Mouse (Mus musculus) hematopoietic stem cell, adult 5-6 weeks (primary cell): ENCODE results near the gene Pdcd6ip. TPM values are rescaled to one million over a fixed set of nuclear protein-coding genes. Genes with fewer than 3 reads are reported as not detected.
"Not testable (repeated sequence)": the region's sequence is repeated elsewhere in the genome, so short reads cannot be mapped to it uniquely, and the experiment has no call there.

Experiments
- ATAC-seq, 2 experiments: fragments of 125-278 bp in 1 of 2; replicated peaks in 1 of 2; 2 replicates each; pipeline ENCODE4 v1.8.0; 2016 to 2017; ENCODE audit warnings: inconsistent platforms in 2 of 2, mild to moderate bottlenecking in 2 of 2, moderate number of reproducible peaks in 2 of 2, low read depth in 1 of 2, moderate TSS enrichment in 1 of 2; ENCODE audit not compliant: low FRiP score in 2 of 2, poor library complexity in 2 of 2, severe bottlenecking in 2 of 2, insufficient read depth in 1 of 2, low TSS enrichment in 1 of 2
- total RNA-seq: library from RNA; stranded (forward); fragments of 172-1452, 232-1000 nt; gene quantifications from 2 replicates; pipeline ENCODE4 v1.2.3, GENCODE M21; 2017

The Pdcd6ip gene
- total RNA-seq, 1 experiment from 2014 or later: 45.4 TPM

- peak in 1 of 2 experiments; percentile 23; a peak in 1 of 4 replicates for ATAC-seq
Measured at GRCm38 (mm10) chr9:113708361-113709280, 562 bp upstream of the Pdcd6ip start.

GRCm38 (mm10) chr9:113706841-113707240, 1.2 kb downstream of the Pdcd6ip start:
- 0 out of 4 replicates have a peak, but pooled peaks of 1 of the 2 experiments have one; percentile 29 for ATAC-seq

GRCm38 (mm10) chr9:113706108-113706507, 2.0 kb downstream of the Pdcd6ip start:
- ATAC-seq: 0 out of 4 replicates have a peak, but pooled peaks have one; percentile 15 to 30

- no peak for ATAC-seq
Measured at GRCm38 (mm10) chr9:113701441-113702160, 6.5 kb downstream of the Pdcd6ip start.

DNA sequence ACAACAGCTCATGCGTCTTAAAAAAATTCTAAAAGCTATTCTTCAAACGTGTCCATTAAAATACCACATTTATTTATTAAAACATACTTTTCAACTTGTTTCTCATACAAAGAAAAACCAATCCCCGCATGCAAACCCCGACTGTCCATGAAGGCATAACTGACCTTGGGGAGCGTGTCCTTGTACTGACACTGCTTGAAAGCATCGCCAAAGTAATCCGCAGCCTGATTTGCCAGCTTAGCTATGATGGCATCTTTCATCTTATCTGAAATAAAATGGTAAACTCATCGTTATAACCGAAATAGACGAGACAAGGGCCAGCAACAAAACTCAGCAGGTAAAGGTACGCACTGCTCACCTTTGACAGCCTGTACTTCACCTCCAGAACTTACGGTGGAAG, 20.6 kb downstream of the Pdcd6ip start:
- no peak for ATAC-seq

DNA sequence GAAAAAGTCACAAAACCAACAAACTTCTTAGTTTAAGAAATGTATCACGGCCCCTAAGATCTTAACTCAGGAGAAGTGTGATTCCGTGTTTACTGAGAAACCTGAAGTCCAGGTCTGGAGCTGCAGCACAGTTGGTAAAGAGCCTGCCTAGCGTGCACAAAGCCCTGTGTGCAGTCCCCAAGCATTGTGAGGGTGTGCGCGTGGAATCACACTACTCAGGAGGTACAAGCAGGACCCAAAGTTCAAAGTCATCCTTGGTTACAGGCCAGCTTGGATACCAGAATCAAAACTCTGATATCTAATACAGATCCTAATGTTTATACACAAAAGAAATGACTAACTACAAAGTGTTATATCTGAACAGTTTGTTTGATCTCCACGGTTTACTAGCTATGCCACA, 34.3 kb downstream of the Pdcd6ip start:
- ATAC-seq: no peak

- no peak for ATAC-seq
Measured at GRCm38 (mm10) chr9:113672352-113672751, 35.7 kb downstream of the Pdcd6ip start.

GRCm38 (mm10) chr9:113670857-113671106, 37.3 kb downstream of the Pdcd6ip start:
- ATAC-seq: no peak

DNA sequence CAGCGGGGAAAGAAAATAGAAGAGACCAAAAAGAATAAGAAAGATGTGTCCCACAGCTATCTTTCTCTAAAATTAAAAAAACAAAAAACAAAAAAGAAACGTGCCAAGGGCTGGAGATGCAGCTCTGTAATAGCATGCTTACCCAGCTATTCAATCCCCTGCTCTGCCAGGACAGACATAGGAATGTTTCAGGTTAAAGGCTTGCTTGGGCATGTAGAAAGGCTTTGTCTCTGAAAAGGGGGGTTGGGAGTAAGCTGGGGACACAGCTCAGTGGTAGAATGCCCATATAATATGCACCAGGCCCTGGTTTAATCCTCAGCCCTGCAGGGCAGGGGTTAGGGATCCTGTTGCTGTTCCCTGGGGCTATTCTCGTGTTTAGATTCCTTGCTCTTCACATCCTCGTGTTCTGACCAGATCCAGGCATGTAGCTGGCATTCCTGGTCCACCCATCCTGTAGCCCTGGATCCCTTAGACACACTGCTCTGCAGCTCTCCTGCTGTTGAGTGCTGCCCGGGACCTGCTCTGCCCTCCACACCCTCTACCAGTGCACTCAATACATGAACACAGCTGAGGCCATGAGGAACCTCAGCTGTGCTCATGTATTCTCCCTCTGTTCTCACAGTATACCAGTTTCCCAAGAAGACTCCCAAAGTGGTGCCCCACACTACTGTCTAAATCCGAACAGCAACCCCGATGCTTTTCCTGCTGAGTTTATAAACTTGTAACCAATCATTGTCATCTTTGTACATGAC, 37.8 kb downstream of the Pdcd6ip start:
- ATAC-seq: no peak

- peak in 1 of 2 experiments; percentile 33; a peak in 1 of 4 replicates for ATAC-seq
Measured at GRCm38 (mm10) chr9:113663476-113663875, 44.6 kb downstream of the Pdcd6ip start.

DNA sequence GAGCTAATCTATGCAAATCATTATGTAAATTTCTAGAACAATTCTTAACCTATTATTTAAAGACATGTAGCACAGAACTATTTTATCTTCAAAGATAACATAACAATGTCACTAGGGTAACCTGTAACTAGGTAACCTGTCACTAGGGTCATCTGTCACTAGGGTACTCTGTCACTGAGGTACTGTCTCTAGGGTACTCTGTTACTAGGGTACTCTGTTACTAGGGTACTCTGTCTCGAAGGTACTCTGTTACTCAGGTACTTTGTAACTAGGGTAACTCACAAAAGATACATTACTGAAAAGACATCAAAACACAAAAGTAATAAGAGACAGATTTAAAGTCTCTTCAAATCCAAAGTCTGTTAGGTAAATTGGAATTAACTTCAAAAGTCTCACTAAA, 50.2 kb downstream of the Pdcd6ip start:
- no peak for ATAC-seq

DNA sequence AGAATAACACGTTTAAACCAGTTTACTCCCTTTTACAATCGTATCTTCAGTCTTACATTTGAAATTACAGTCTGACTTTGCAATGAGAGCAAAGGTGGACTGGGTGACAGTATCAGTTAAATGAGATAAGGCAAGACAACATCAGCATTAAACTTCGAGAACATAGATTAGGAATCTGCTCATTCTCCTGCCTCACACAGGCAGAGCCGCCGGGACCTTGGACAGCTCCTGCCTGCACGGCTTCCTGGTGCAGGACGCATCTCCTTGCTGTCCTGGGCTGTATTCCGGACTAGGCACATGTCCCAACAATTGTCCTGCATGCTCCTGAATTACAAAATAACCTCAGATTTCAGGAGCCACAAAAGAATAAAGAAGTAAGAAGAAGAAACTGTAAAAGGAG, 54.5 kb downstream of the Pdcd6ip start:
- no peak for ATAC-seq

GRCm38 (mm10) chr9:113650787-113651186, 57.3 kb downstream of the Pdcd6ip start:
- no peak for ATAC-seq

- ATAC-seq: not testable (repeated sequence)
Measured at GRCm38 (mm10) chr9:113649211-113649610, 58.8 kb downstream of the Pdcd6ip start.

DNA sequence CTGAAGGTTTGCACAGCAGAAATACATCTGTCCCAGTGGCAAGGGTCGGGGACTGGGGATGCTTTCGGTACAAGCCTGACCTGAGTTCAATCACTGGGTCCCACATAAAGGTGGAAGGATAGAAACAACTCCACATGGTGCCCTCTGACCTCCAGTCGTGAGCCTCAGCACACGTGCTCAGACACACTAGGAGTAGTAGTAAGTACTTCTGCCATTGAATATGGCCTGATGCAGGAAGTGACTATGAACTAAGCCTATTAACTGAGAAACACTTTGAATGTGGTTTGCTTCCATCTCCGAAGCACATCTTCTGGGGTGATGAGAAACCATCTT, 62.3 kb downstream of the Pdcd6ip start:
- 0 out of 4 replicates have a peak, but pooled peaks of 1 of the 2 experiments have one; percentile 12 for ATAC-seq

GRCm38 (mm10) chr9:113645153-113645836, 62.8 kb downstream of the Pdcd6ip start:
- peak; percentile 27 to 52 for ATAC-seq

GRCm38 (mm10) chr9:113644701-113645100, 63.4 kb downstream of the Pdcd6ip start:
- ATAC-seq: no peak
